Mouse (Mus musculus) G1E (cell line): ENCODE data around the gene Tmem100.

Source experiments
- CTCF ChIP-seq: IDR thresholded peaks from 2 replicates; pipeline ENCODE4 v1.5.1; 2012; ENCODE audit warnings: low read depth, low read length, inconsistent platforms, mixed read lengths
- GATA1 ChIP-seq: IDR thresholded peaks from 2 replicates; pipeline ENCODE4 v1.6.1; 2012; ENCODE audit warnings: borderline replicate concordance, low read length, inconsistent platforms, mixed read lengths
- GATA2 ChIP-seq: IDR thresholded peaks from 2 replicates; pipeline ENCODE4 v1.6.1; 2012; ENCODE audit warnings: low read depth, low read length, inconsistent platforms, borderline replicate concordance
- POLR2AphosphoS5 ChIP-seq: IDR thresholded peaks from 2 replicates; pipeline ENCODE4 v1.6.1; 2012; ENCODE audit warnings: low read depth, low read length, inconsistent platforms; ENCODE audit not compliant: insufficient replicate concordance
- TAL1 ChIP-seq: conservative IDR thresholded peaks from 2 replicates; pipeline ENCODE4 v1.6.1; 2012; ENCODE audit warnings: low read depth, low read length, inconsistent platforms, mixed read lengths

GRCm38 (mm10) chr11:90073201-90073600 is 43.1 kb downstream of the Tmem100 start:
- TF ChIP-seq TAL1: no peak
- no peak for TF ChIP-seq CTCF
- no peak for TF ChIP-seq GATA1
- no peak for TF ChIP-seq POLR2AphosphoS5
- no peak for TF ChIP-seq GATA2
